Mouse (Mus musculus): ENCODE measurements around the gene Ms4a6b. TPM values are rescaled to one million over a fixed set of nuclear protein-coding genes. Genes with fewer than 3 reads are reported as not detected.
"Not testable (repeated sequence)": the region's sequence is repeated elsewhere in the genome, so short reads cannot be mapped to it uniquely, and the experiment has no call there.

Ms4a6b gene
- polyA plus RNA-seq, 1 experiment from 2014 or later, result 2.1 TPM

DNA sequence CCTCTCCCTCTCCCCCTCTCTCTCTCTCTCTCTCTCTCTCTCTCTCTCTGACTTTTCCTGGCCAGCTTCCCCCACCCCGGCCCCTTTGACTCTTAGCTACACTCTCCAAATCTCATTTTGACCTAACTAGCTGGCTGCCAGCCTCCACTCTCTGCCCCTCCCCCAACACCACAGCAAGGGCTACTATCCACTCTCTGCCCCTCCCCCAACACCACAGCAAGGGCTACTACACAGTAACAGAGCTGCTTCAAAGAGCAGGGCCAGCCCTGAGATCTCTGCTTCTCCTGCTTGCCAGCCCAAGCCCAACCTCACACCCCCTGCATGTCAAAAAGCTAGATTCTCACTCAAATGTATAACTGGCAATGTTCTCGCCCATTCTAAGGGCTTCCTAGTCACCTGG is 21.0 kb downstream of the Ms4a6b start:
- H3K4me1 ChIP-seq, result no peaks in the 10 kb centered on the region
- H3K27me3 ChIP-seq (replicated peaks), result no peaks in the 10 kb centered on the region
- no peak overlapping the region for H3K4me2 ChIP-seq (replicated peaks)
- H3K9ac ChIP-seq, result no peak overlapping the region
- no peaks in the 10 kb centered on the region for H3K9me3 ChIP-seq
- no peaks in the 10 kb centered on the region for H3K36me3 ChIP-seq
- no peak overlapping the region for H3K27ac ChIP-seq
- WGBS, result 25% methylated on average over 2 of the region's 2 CpGs
- no peak overlapping the region for H3K4me3 ChIP-seq
- no peak for ATAC-seq (ENCODE audit: low FRiP score, low read depth)

DNA sequence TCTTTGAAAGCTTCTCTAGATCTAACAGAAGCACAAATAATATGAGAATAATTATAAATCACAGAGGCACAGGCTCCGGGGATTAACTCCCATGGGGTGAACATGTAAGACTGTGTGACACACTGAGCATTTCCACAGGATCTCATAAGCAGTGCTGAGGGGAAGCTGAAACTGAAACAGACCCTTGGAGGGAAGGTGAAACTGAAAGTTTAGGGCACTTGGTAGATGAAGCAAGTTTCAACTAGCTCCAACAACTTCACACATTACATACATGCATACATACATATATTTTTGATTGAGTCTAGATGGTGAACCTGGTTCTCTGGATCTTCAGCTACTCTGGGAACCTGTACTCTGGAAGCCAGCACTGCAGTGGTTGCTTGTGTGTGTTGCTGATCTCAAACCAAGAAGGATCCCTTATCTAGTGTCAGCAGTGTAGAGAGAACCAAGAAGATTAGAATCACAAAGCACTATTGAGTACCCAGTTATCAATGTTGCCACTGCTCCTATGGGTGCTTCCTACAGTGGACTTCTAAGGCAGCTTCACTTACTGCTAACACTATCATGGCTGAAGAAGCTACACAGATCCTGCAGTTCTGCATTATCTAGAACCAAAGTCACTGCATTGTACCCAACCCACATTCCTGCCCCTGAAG is 24.0 kb downstream of the Ms4a6b start:
- H3K36me3 ChIP-seq; H3K27me3 ChIP-seq (replicated peaks); H3K27ac ChIP-seq; H3K4me1 ChIP-seq; H3K4me3 ChIP-seq; ATAC-seq (ENCODE audit: low FRiP score, low read depth); H3K9ac ChIP-seq; H3K9me3 ChIP-seq; H3K4me2 ChIP-seq (replicated peaks): not testable (repeated sequence)
- WGBS, result 92% methylated on average over 1 of the region's 1 CpGs

DNA sequence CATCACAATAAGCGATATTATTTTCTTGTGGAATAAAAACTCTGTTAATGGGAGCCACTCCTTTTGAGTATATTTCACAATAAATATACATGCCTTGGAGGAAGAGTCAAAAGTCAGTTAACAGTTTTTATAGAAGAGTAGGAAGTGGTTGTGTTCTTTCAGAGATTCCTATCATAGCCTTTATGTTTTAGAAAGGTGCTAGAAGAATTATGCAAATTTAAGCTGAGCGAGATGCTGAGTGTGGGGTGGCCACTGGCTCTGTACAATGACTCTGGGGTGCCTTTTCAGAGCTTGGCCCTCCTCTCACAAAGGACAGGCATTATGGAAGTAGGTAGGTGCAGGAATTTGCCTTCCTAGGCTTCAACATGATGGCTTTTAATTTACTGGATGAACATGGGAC is 28.1 kb downstream of the Ms4a6b start:
- not testable (repeated sequence) for ATAC-seq (ENCODE audit: low FRiP score, low read depth); H3K9ac ChIP-seq; H3K4me2 ChIP-seq (replicated peaks); H3K27ac ChIP-seq; H3K27me3 ChIP-seq (replicated peaks); H3K4me1 ChIP-seq; H3K36me3 ChIP-seq; H3K9me3 ChIP-seq; H3K4me3 ChIP-seq
- 85% methylated on average over 2 of the region's 2 CpGs for WGBS

DNA sequence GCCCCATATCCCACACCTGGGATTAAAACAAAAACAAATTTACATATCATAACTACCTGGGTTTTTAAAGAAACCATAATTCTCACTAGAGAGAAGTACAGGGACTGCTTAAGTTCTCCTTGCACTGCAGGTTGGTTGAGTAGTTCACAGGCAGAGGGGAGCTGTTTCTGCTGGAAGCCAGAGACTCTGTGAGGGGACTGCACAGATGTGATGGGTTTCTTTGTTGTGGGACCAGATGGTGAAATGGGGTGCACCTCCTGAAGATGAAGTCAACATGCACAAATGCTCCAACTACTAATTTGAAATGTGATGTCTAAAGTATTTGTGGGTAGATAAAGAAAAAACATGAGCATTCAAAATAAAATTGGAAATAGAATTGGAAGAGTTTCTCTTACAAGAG is 31.6 kb downstream of the Ms4a6b start:
- no peak for ATAC-seq (ENCODE audit: low FRiP score, low read depth)
- no peaks in the 10 kb centered on the region for H3K36me3 ChIP-seq

DNA sequence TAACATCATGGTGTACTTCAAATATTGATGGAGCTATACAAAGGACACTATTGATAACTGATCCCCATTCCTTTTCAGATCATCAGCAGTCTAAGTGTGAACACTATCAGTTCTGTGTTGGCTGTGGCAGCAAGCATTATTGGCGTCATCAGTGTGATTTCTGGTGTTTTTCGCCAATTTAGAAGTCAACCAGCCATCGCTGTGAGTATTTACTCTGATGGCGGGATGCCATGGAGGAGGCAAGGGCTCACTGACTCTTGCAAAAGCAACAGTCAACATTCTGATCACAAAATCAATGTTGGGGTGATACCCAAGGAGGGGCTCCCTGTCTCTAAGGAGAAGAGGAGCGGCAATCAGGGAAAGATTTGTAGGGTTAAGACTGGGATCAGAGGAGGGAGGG is 38.4 kb downstream of the Ms4a6b start:
- H3K4me3 ChIP-seq, result no peak overlapping the region
- no peaks in the 10 kb centered on the region for H3K9me3 ChIP-seq
- WGBS, result 91% methylated on average over 5 of the region's 5 CpGs
- H3K36me3 ChIP-seq, result no peaks in the 10 kb centered on the region
- H3K4me2 ChIP-seq (replicated peaks), result no peak overlapping the region
- ATAC-seq (ENCODE audit: low FRiP score, low read depth), result no peak
- no peak overlapping the region for H3K27ac ChIP-seq
- H3K9ac ChIP-seq, result no peak overlapping the region
- H3K27me3 ChIP-seq (replicated peaks), result no peaks in the 10 kb centered on the region
- H3K4me1 ChIP-seq, result no peaks in the 10 kb centered on the region

More for the DNA sequence above, 31.6 kb downstream of the Ms4a6b start:
- Histone ChIP-seq H3K9me3 (no peaks in the 10 kb centered on the region), H3K27ac (no peak overlapping the region), H3K4me3 (no peak overlapping the region), H3K9ac (no peak overlapping the region), H3K4me1 (no peaks in the 10 kb centered on the region), H3K4me2 (replicated peaks) (no peak overlapping the region), H3K27me3 (replicated peaks) (no peaks in the 10 kb centered on the region)

DNA sequence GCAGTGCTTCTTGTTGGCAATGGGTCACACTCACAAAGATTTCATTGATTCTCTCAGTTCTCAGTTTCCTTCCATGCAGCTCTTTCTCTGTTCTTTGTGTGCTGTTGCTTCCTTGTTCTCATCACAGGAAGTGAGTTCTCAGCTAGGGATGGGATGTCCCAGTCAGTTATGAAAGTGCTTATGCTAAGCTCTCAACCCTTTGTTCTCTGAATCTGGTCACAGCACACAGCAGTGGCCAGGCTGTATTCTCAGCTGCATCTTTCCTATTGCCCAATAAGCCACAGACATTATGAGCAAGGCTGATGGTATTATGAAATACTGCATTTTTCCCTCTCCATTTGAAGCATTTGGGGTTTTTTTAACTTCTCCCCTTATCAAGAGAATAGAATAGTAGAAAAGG is 43.2 kb downstream of the Ms4a6b start:
- not testable (repeated sequence) for H3K27me3 ChIP-seq (replicated peaks); H3K36me3 ChIP-seq; H3K4me3 ChIP-seq; H3K9me3 ChIP-seq; H3K9ac ChIP-seq; H3K4me2 ChIP-seq (replicated peaks); H3K4me1 ChIP-seq; H3K27ac ChIP-seq; ATAC-seq (ENCODE audit: low FRiP score, low read depth)

DNA sequence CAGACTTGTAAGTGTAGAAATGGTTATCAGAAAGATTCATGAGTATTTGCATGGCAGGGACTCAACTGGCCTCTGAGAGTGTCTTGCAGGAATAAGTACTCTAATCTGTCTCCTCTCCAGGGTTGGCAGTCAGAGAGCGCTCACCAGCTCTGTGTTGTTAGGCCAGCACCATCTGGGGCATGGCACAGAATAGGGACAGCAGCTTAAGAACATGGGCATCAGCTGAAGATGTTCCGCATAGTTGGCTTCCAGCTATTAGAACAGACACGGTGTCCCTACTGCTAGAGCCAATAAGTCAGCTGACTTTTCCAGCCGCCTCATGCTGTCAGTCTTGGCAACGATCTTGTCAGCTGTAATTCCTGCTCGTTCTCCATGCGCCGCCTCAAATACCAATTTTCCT is 58.7 kb downstream of the Ms4a6b start:
- H3K36me3 ChIP-seq, result no peaks in the 10 kb centered on the region
- H3K9ac ChIP-seq, result no peak overlapping the region
- H3K9me3 ChIP-seq, result no peaks in the 10 kb centered on the region
- no peaks in the 10 kb centered on the region for H3K27me3 ChIP-seq (replicated peaks)
- no peak overlapping the region for H3K27ac ChIP-seq
- H3K4me1 ChIP-seq, result no peaks in the 10 kb centered on the region
- no peak overlapping the region for H3K4me2 ChIP-seq (replicated peaks)
- WGBS, result 86% methylated on average over 8 of the region's 8 CpGs
- no peak overlapping the region for H3K4me3 ChIP-seq
- ATAC-seq (ENCODE audit: low FRiP score, low read depth), result no peak

Other genes starting within 250 kb of the Ms4a6b start
- gene Ms4a5, start 232.6 kb upstream of the Ms4a6b start, polyA plus RNA-seq (2016; fragmentation: Nextera tagmentation; extraction: Ambion mirVana), result not detected in 2 replicates
- not detected in 2 replicates for gene Ms4a14, start 202.1 kb upstream of the Ms4a6b start, polyA plus RNA-seq (2016; fragmentation: Nextera tagmentation; extraction: Ambion mirVana)
- 1.8 and 2.1 TPM in 2 replicates for gene Ms4a7, start 180.4 kb upstream of the Ms4a6b start, polyA plus RNA-seq (2016; fragmentation: Nextera tagmentation; extraction: Ambion mirVana)
- 2.6 and 3.1 TPM in 2 replicates for gene Ms4a4a, start 141.0 kb upstream of the Ms4a6b start, polyA plus RNA-seq (2016; fragmentation: Nextera tagmentation; extraction: Ambion mirVana)
- 0.11 and 0.42 TPM in 2 replicates for gene Ms4a4c, start 111.7 kb upstream of the Ms4a6b start, polyA plus RNA-seq (2016; fragmentation: Nextera tagmentation; extraction: Ambion mirVana)
- not detected in 2 replicates for gene Ms4a4b, start 73.0 kb upstream of the Ms4a6b start, polyA plus RNA-seq (2016; fragmentation: Nextera tagmentation; extraction: Ambion mirVana)
- gene Ms4a6c, start 47.1 kb upstream of the Ms4a6b start, polyA plus RNA-seq (2016; fragmentation: Nextera tagmentation; extraction: Ambion mirVana), result 2.3 and 2.5 TPM in 2 replicates
- gene Gm8369, start 30.6 kb upstream of the Ms4a6b start, polyA plus RNA-seq (2016; fragmentation: Nextera tagmentation; extraction: Ambion mirVana), result not detected in 2 replicates
- gene Ms4a4d, start 20.3 kb downstream of the Ms4a6b start, polyA plus RNA-seq (2016; fragmentation: Nextera tagmentation; extraction: Ambion mirVana), result 0.26 TPM in 1 of 2 replicates, not detected in the other
- 2.0 and 2.4 TPM in 2 replicates for gene Ms4a6d, start 88.3 kb downstream of the Ms4a6b start, polyA plus RNA-seq (2016; fragmentation: Nextera tagmentation; extraction: Ambion mirVana)
- gene Ms4a2, start 107.2 kb downstream of the Ms4a6b start, polyA plus RNA-seq (2016; fragmentation: Nextera tagmentation; extraction: Ambion mirVana), result 0.10 and 0.29 TPM in 2 replicates
- not detected in 2 replicates for gene Ms4a3, start 124.3 kb downstream of the Ms4a6b start, polyA plus RNA-seq (2016; fragmentation: Nextera tagmentation; extraction: Ambion mirVana)
- not detected in 2 replicates for gene Oosp2, start 144.0 kb downstream of the Ms4a6b start, polyA plus RNA-seq (2016; fragmentation: Nextera tagmentation; extraction: Ambion mirVana)
- gene Oosp1, start 174.6 kb downstream of the Ms4a6b start, polyA plus RNA-seq (2016; fragmentation: Nextera tagmentation; extraction: Ambion mirVana), result not detected in 2 replicates
- not detected in 2 replicates for gene Oosp3, start 180.5 kb downstream of the Ms4a6b start, polyA plus RNA-seq (2016; fragmentation: Nextera tagmentation; extraction: Ambion mirVana)
- not detected in 2 replicates for gene Gif, start 231.0 kb downstream of the Ms4a6b start, polyA plus RNA-seq (2016; fragmentation: Nextera tagmentation; extraction: Ambion mirVana)

Measured in neural tube, embryonic 12.5 days (tissue).